Mouse (Mus musculus) erythroblast, adult 5-6 weeks (primary cell): Measurements from ENCODE around the gene Kri1. TPM values are rescaled to one million over a fixed set of nuclear protein-coding genes. Genes with fewer than 3 reads are reported as not detected.

Experiments
- ATAC-seq: replicated peaks from 2 replicates; pipeline ENCODE4 v1.8.0; 2016; ENCODE audit warnings: moderate number of reproducible peaks, mild to moderate bottlenecking, moderate TSS enrichment, inconsistent platforms; ENCODE audit not compliant: poor library complexity, low FRiP score, severe bottlenecking
- total RNA-seq, 2 experiments: library from RNA; stranded (forward) in 1 of 2; stranded (reverse) in 1 of 2; fragments of 150-400 nt in 1 of 2; fragments of 200-764, 138-1000 nt in 1 of 2; gene quantifications; 2 replicates each; pipeline versions ENCODE4 v1.2.3 to v1.2.4; 2015 to 2017; ENCODE audit warnings: low replicate concordance in 2 of 2

The Kri1 gene
- total RNA-seq, 2 experiments from 2014 or later, result 22.3 to 26.7 TPM

DNA sequence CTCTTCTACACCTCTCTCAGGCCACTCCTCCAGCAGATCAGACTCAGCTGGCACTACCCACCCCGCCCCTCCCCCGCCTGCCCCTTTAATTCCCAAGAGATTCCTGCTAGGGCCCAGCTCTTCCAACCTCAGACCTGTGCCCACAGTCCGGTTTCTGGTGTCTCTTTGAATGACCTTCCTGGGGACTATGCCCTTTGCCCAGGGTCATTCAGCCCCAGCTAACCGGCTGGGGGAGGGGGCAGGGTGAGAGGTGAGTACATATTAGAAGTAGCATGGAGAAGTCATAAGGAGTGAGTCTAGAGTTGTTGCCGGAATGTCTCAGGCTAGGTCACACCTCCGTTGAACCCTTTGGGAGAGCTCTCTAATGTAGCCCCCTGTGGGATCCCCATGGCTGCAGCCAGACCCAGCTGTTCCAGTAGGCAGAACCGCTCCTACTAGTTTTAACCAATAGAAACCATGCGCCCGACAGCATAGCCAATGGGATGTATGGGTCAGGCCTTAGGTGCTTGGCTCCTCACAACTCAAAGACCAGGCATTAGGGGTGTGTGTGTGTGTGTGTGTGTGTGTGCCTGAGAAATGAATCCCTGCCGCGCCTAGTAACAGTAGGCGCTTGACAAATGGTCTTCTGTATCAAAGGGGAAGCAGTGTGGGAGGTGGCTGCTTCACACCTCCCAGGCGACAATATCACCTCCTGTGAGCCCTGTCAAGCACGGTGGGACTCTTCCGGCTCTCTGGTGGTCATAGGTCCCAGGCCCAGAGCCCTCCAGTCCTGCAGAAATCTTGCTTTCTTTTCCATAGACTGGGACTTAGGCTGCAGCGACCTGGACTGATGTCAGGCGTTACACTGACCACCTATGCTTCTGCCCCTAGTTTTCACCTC is 37.9 kb downstream of the Kri1 start:
- no peak for ATAC-seq

DNA sequence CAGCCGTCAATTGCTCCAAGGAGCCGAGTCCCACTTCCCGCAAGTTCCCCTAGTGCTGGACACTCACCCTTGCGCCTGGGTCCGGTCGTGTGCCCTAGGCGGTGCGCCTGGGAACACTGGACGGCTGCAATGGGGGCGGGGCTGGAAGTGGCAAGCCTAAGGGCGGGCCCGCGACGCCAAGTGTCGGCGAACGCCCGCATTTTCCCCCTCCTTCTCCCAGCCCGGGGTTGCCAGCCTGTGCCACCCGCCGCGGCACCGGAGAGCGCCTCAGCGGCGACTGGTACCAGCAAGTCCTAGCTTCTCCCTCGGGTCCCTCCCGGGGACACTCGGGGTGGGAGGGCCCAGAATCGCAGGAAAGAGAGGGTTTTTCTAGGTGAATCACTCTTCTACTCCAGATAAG is 39.4 kb downstream of the Kri1 start, which contains the start of gene S1pr5:
S1pr5 (minus strand) TSS at position 118 of the 400 bp plus-strand sequence.
- ATAC-seq, result no peak

DNA sequence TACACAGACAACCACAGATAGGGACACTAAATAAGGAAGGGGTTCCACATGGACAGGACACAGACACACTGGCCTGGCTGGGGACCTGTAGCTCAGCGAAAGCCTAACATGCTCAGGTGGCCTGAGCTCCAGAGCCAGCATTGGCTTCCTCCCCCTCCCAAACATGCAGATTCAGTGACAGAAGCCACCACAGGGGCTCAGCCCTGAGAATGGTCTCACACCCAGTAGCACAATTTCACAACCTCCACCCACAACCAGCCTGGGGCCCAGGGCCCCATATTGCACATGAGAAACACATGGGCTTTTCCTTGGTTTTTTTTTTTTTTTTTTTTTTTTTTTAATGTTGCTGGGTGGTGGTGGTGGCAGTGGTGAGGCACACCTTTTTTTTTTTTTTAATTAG is 41.4 kb downstream of the Kri1 start:
- ATAC-seq, result no peak

DNA sequence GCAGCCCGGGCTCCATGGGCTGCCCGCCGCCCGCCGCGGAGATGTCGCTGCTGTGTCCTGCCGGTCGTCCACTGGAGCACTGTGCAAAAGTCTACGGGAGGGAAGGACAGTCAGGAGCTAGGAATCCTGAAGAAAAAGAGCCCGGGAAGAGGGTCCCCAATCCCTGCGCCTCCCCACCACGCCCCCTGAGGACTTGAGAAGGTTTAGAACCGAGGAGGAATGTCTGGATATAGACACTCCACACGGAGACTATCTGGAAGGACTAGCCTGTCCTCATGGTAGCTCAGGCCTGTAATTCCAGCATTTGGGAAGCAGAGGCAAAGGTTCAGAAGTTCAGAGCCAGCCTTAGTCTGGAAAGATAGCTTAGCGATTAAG is 42.7 kb downstream of the Kri1 start:
- no peak for ATAC-seq

DNA sequence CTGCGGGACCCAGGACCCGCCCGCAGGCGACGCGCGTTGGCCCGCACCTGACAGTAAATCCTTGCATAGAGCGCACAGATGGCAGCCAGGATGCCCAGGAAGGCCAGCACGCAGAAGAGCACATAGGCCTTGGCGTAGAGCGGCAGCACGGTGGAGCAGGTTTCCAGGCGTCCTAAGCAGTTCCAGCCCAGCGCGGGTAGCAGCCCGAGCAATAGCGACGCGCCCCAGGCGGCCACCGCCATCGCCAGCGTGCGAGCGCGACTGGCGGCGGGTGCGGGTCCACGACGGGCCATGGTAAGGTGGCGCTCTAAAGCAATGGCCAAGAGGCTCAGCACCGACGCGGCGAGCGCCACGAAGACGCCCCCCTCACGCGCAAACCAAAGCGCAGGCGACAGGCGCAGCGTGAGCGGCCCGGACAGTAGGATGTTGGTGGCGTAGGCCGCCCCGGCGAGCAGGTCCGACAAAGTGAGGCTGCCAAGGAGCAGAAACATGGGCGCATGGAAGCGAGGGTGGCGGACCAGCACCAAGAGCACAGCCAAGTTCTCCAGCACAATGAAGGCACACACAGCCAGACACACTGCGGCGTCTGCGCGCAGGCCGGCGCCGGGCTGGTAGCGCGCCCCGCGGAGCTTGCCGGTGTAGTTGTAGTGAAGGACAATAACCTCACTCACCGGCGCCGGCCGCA is 43.2 kb downstream of the Kri1 start:
- no peak for ATAC-seq

DNA sequence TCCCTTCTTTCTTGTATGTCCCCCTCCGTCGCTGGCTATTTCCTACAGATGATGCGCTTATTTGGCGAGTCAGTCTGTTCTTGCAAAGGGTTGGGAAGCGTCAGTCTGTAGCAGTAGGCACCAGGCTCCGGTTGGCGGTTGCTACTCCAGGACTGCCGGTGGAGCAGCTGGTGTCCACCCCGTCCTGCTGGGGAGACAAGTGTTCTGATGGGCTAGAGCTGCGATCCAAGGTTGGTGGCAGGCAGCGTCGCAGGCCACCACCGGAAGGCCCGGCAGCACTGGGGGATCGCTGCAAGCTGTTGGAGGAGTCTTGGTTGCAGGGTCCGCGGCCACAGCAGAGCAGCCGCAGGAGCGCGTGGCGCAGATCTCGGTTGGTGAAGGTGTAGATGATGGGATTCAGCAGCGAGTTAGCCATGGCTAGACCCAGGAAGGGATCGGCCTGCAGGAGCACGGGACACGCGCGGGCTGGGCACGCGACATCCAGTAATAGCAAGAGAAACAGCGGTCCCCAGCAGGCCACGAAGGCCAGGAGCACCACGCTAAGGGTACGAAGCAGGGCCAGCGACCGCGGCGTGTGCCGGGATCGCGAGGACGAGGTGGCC is 43.8 kb downstream of the Kri1 start:
- no peak for ATAC-seq

DNA sequence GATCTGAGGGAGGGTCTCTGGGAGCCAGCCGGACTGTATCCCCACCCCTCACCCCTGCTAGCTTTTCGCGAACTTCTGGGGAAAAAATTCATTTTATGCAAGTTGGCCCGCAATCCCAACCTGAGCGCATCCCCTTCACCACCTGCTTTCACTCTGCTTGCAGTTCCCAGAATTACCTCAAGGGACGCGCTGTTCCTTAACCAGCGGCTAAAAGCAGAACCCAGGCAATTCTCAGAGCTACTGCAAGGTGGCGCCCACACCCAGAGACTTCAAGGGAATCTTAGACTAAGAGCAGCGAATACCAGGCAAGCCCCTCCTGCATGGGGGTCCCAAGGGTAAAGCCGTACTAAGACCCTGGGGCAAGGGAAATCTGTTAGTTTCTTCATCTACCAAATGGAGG is 46.4 kb downstream of the Kri1 start:
- peak; percentile 80 for ATAC-seq

DNA sequence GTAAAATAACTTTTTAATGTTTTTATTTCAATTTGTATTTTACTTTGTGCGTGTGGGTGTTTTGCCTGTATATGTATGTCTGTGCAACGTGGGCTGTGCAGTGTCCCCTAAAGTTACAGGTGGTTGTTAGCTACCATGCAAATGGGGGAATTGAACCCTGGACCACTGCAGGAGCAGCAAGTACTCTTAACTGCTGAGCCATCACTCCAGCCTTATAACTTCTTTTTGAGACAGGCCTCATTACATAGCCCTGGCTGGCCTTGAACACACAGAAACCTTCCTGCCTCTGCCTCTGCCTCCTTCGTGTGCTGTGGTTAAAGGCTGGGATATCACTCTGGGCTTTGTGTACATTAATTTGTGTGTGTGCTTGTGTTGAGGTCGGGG is 48.3 kb downstream of the Kri1 start:
- no peak for ATAC-seq

DNA sequence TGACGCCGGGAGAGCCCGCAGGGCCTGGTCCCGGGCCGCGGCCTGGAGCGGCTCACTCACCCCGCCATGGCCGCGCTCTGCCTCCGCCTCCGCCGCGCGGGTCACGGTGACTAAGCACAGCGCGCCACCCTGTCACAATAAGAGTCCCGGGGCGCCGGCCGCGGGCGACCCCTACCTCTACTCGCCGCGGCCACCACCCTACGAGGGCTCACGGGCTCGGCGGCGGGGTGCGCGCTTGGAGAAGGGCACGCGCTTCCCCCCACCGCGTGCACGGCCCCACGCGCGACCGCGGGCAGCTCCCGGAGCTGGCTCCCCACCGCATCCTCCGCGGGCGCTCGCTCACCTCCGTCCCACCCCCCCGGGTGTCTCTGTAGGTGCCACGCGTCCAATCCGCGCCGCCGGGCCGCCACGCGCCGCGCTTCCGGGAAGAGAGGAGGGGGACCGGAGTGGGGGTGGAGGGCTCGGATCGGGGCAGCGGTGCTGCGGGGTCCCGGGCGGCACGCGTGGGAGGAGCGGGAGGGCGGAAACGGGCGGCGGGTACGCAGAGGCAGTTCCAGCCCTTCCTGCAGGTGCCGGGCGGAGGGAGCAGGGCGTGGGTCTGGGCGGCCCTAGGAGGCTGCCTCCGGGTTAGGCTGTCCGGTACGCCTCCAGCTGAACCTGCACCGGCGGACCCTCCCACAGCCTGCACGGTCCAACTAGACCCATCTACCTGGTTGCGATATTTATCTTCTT is 48.9 kb downstream of the Kri1 start, which contains the start of gene Keap1:
Keap1 (minus strand) TSS at position 629 of the 732 bp plus-strand sequence.
- peak; percentile 68 for ATAC-seq

DNA sequence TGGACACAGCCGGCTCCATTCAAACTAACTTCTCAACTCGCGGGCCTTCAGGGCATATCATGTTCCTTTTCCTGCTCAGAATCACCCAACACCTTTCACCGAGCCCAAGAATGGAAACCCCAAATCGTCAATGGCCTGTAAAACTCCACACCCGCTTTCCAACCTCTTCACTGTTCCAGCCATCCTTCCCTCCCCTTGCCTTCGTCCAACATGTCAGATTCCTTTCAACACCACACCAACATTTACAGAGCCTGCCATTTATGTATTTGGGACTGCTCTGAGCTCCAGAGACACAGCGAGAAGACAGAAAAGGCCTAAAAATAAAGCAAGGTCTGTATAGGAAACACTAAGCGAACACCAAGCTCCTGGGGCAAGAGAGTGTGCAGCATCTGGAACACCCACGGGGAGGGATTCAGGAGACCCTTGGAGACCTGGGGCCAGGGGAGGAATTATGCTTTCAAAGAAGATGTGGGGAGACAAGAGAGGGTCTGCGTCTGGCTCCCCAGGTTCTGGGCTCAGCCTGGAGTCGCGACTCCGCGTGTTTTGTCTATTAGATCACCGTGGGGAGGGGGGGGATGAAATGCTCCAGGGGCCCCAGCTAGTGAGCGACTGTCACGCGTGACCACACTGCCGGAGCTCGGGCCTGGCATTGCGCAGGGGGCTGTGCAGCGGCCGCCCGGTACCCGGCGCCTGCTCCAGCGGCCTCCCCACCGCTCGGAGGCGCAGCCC is 49.6 kb downstream of the Kri1 start:
- 0 out of 2 replicates have a peak, but pooled peaks have one; percentile 16 for ATAC-seq

DNA sequence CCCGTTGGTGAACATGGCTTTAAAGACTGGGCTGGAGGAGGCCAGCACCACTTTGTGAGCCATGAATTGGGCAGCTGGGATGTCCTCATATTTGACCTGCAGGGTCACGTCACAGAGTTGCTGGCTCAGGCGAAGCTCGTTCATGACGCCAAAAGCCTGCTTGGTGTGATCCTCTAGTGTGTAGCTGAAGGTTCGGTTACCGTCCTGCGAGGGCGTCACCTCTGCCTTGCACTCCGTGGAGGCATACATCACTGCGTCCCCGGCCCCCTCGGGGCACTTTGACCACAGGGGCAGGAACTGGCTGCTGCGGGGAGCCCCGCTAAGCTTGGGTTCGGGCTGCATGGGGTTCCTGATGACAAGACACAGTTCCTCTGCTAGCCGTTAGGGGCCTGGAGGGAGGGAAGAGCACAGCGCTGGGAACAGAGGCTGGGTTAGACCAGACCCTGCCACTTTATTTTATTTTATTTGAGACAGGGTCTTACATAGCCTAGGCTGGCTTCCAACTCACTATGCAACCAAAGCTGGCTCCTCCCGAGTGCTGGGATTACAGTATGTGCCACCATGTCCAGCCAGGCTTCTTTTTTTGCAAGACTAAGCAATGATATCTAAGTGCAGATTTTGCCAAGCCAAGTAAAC is 50.3 kb downstream of the Kri1 start:
- peak; percentile 59 for ATAC-seq

DNA sequence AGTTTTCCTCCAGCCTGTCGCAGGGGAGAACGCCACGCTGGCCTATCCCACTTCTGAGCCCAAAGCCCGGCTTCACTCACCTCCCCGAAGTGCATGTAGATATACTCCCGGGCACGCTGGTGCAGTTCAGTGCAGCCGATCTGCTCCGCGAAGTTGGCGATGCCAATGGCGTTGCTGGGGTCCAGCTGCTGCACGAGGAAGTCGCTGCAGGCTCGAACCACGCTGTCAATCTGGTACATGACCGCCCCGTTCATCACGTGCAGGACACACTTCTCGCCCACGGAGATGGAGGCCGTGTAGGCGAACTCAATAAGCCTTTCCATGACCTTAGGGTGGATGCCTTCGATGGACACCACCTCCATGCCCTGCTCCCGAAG is 50.8 kb downstream of the Kri1 start:
- no peak for ATAC-seq

DNA sequence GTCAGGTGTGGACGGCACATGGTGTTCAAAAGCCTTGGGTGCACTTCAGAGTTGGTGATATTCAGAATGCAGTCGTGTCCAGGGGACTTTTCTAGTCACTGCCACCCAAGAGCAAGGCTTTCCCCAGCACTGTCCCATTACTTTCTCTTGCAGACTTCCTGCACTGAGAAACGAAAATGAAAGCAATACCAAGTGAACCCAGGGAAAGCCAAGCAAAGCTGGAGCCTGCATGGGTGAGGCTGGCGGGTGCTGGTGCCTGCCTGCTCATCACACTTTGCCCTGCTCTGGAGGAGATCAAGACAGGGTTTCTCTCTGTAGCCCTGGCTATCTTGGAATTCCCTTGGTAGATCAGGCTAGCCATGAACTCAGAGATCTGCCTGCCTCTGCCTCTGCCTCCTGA is 52.4 kb downstream of the Kri1 start:
- ATAC-seq, result no peak

DNA sequence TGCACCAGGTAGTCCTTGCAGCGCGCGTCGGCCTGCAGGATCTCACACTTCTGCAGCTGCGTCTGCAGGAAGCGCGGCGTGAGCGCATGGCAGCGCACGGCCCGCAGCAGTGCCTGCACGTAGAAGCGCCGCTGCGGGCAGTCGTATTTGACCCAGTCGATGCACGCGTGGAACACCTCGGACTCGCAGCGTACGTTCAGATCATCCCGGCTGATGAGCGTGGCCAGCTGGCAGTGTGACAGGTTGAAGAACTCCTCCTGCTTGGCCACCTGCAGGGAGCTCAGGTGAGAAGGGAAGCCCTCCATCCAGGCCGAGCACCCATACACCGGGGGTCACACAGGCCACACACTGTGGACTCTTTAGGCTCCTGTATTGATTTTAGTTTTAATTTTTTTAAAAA is 54.0 kb downstream of the Kri1 start:
- no peak for ATAC-seq

DNA sequence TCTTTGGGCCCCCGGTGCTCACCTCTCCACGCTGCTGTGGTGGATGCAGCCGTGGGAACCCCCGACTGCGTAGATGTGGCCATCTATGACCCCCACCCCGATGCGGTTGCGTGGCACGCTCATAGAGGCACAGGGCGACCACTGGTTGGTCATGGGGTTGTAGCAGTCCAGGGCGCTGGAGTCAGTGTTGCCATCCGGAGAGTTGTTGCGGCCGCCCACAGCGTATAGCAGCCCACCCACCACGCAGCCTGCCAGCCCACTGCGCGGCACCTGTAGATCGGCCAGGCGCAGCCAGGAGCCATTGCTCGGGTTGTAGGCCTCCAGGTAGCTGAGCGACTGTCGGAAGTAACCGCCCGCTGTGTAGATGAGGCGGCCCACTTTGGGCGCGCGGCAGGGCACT is 54.4 kb downstream of the Kri1 start:
- ATAC-seq, result no peak

DNA sequence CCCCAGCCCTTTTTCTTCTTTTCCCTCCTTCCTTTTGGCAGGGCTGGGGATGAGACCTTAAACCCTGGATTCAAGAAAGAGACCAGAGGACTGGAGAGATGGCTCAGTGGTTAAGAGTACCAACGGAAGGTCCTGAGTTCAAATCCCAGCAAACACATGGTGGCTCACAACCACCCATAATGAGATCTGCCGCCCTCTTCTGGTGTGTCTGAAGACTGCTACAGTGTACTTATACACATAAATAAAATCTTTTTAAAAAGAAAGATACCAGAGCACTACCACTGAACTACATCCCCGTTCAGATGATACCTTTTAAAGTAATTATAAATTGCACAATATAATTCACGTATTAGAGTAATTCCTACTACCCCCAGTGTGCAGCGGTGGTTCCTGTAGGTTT is 54.9 kb downstream of the Kri1 start:
- ATAC-seq, result no peak

DNA sequence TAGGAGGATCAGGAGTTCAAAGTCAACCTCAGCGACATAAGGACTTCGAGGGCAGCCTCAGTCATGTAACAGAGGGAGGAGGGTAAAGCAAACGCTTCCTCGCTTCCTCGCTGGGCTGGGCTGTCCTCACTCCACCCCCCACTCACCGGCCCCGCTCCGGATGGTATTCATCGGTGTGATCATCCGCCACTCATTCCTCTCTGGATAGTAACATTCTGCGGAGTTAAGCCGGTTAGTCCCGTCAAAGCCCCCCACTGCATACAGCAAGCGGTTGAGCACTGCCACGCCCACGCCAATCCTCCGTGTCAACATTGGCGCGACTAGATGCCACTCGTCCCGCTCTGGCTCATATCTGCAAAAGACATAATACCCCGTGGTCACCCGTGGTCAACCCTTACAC is 56.2 kb downstream of the Kri1 start:
- no peak for ATAC-seq

DNA sequence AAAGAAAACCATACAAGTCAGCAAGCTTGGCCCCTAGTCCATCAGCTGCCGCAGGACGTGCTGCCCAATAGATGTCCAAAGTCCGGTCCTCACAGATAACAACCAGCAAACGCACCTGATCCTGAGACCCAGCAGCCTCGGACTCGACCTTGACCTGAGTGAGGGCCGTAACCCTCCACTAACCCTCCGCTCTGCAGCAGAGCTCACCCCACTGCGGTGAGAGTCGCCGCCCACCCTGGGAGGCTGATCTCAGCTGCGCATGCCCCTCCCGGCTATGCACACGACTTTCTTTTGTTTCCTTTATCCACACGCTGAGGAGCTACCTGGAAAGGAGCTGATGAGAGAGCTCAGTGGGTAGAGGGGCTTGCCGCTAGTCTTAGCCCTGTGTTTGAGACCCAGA is 60.4 kb downstream of the Kri1 start:
- ATAC-seq, result no peak

DNA sequence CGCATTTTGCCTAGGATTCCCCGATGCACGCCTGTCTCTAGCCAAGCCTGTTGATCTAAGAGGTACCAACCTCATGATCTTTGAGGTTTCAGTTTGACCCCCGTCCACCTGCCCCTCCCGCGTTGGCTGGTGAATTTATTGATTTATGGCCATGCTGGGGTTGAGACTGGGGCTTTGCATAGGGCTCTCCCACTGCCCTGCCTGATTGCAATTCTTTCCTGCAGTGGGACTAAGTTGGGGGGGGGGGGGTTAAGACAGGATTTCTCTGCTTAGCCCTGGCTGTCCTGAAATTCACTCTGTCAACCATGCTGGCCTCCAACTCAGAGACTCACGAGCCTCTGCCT is 62.4 kb downstream of the Kri1 start:
- no peak for ATAC-seq
